Mouse (Mus musculus): Measurements from ENCODE around the gene Dcaf8.

The Dcaf8 gene

DNA sequence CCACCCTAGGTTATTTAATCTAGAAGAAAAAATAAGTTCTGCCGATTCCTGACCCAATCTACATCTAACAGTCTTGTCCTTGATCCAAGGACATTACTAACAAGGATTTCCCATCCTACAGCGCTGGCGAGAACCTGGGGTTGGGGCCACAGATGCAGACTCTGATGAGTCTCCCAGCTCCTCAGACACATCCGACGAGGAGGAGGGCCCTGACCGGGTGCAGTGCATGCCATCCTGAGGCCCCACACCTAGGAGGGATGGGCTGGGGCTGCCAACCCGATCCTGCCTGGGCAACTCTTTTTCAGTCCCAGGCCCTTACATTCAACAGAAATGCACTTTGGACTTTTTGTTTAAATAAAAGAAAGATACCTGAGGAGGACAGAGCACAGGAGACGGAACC is 46.6 kb downstream of the Dcaf8 start:
- no peak for DNase-seq (ENCODE audit: low read depth, low spot score)

DNA sequence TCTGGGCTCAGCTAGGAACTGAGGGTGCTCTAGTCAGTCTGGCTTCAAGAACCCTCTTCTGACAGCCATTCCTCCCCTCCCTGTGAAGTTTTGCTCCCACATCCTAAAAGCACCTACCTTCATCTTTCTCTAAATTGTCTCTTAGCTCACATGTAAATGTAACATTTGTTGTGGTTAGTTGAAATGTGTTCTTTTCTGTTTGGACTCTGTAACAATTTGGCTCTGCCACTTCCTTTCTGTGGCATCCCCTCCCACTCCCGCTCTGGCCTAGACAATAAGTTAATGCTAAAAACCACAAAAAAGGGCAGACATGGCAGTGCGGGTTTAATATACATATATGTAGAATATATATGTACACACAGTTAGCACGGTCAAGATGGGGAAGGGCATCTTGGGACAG is 49.3 kb downstream of the Dcaf8 start:
- DNase-seq (ENCODE audit: low read depth, low spot score) = no peak

DNA sequence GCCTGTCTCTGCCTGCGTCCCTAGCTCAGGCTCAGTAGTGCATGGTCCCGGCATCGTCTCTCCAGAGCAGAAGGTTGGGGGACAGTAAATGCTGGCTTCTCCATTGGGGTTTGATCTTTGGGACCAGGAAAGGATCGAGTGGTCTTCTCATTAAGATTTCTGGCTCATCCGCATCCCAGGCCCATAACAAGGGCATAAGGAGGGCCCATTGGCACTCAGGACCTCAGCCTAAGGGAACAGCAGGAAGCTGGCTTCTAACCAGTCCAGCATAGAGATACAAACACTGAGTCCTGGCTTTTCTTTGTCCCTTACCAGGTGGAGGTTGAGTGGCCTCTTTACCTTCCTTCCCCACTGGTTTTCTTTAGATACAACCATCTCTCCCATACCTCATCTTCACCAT is 50.0 kb downstream of the Dcaf8 start:
- DNase-seq (ENCODE audit: low read depth, low spot score) = no peak

DNA sequence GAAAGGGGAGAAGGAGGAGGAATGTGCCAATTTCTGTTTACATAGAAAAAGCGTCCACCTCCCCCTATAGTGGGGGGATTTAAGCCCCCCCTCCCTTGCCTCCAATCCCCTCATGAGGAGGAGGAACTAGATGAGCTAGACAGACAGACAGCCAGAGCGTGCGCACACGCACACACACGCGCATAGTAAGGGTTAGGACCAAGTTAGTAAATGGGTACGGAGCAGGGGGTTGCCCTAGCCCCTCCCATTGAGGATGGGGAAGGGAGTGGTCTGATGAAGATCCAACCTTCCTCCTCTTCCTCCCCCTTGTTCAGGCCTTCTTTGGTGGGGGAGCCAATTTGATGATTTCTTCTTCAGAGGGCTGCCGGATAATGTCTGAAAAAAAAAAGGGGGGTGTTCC is 50.4 kb downstream of the Dcaf8 start:
- DNase-seq (ENCODE audit: low read depth, low spot score) = no peak

DNA sequence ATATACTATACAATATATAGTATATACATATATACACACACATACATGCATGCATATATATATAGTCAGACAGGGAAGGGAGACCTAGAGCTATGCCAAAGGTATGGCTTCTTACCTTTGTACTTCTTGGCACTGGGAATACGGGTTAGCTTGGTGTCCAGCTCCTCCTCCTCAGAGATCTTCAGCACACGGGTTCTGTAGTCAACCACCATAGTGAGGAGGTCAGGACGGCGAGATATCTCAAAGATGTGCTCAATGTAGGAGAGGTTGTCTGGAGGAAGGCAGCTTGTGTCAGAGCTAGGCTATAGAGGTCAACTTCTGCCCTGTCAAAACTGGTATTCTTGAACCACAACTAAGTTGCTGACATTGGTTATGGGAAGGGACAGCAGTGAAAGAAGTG is 51.1 kb downstream of the Dcaf8 start:
- no peak for DNase-seq (ENCODE audit: low read depth, low spot score)

DNA sequence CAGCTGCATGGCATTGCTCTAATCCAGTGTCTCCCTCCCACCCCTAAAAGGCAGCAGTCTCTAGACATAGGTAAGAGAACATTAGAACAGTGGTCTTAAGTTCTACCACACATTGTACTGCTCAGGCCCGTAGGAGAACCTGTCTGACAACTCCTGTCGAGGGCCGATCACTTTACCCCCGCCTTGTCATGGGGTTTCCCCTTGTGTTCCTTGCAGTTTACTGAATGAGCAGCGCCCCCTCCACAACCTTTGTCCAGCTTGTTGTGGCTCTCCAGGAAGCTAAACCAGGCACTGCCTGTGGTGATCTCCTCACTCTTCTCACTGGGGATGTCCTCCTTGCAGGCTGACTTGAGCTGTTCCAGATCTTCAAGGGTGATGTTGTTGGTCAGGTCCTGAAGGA is 52.3 kb downstream of the Dcaf8 start:
- DNase-seq (ENCODE audit: low read depth, low spot score) = no peak

DNA sequence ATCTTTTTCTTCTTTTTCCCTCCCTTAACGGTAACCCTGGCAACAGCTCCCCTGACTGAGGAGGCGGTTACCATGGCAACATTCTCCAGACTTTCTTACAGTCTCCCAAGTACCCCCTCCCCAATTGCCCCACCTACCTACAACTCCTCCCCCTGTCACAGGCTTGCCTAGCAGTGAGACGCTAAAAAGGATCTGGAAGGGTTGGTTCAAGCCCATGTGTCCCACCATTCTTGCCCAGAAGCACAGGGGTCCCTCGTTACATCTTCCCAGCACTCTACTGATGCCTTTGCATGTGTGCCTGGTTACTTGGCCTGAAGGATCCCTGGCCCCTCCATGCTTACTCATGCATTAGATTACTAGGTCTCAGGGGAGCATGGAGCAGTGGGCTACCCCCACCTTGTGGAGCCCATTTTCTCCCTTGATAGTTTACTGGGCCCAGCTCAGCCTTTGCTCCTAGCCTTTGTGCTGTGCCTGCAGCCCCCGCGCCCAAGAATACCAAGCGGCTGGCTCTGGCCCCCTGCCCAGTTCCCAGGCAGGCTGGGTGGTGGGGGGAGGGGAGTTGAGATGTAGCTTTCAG is 53.1 kb downstream of the Dcaf8 start:
- no peak for DNase-seq (ENCODE audit: low read depth, low spot score)

DNA sequence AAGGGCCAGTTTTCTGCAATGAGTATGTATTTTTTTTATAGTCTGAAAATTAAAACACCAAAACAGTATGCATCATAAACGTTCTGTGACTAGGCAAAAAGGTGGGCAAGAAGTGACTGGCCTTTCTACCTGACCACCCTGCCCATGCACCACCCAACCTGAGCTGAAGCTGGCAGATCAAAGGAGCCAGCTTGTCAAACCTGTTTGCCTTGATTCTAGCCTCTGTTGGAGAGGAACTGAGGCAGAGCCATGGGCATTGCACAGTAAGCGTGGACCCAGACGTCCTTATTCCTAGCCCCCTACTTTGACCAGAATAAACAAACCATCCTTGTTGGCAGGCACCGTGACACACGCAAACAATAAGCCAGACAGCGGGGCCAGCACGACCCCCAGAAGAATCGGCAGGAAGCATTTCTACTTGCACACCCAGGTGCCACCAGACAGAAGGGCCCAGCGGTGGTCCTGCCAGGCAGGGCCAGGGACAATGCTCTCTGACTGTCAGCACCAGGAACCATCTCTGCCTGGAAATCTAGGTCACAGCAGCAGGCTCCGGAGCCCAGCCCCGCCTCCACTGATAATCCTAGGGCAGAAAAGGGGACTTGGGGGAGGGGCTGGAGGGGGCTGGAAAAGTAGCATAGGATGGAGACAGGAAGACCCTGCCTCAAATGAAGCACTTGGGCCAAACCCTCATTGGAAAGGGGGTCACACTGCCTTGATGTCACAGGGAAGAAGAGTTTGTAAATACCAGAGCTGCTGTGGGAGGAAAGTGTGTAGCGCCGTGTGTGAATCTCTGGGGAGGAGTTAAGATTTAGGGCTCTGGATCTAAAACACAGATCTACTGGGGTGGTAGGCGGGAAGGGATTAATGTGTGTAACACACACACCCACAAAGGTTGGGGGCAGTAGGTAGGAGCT is 54.3 kb downstream of the Dcaf8 start:
- peak; percentile 70 for DNase-seq (ENCODE audit: low read depth, low spot score)

DNA sequence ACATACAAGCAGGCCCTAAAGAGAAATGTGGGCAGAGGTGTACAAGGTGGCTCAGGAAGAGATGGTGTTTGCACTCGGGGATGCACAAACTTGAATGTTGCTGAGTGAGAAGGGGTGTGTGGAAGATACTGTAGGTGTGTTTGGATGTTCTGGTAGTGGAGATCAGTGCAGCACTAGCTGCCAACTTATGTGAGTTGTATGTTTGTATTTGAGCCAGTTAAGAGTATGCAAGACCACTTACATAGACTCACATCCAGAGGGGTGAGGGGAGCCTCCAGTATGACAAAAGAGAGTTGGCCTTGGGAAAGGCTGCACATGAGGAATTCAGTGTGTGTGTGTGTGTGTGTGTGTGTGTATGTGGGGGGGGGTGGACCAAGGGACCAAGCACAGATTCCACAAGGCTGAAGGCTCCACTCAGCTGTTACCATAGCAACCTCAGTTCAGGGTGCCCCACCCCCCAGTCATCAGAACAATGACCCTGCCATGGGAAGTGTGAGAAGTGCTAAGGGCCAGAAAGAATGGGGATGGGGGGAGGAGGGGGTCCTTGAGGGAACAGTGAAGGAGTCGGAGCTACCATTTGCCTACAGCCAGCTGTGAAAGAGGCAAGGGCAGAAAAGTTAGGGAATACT is 55.1 kb downstream of the Dcaf8 start:
- DNase-seq (ENCODE audit: low read depth, low spot score) = no peak

DNA sequence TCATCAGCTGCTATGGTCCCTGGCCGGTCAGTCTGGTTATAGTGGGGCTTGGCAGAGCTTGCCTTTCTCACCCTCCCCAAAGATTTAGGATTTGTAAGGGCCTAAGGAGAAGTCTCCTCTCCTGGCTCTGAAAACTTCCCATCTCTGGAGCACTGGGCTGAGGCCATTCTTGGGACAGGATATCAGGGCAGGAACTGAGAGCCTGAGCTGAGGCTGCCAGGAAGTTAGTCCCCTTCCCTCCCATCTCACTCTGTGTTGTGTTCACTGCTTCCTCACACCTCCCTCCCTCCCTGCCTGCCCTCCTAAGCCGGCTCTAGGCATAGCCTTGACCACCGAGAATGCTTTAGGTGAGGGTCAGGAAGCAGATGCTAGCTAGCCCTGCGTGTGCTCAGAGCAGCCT is 55.7 kb downstream of the Dcaf8 start:
- DNase-seq (ENCODE audit: low read depth, low spot score) = no peak

DNA sequence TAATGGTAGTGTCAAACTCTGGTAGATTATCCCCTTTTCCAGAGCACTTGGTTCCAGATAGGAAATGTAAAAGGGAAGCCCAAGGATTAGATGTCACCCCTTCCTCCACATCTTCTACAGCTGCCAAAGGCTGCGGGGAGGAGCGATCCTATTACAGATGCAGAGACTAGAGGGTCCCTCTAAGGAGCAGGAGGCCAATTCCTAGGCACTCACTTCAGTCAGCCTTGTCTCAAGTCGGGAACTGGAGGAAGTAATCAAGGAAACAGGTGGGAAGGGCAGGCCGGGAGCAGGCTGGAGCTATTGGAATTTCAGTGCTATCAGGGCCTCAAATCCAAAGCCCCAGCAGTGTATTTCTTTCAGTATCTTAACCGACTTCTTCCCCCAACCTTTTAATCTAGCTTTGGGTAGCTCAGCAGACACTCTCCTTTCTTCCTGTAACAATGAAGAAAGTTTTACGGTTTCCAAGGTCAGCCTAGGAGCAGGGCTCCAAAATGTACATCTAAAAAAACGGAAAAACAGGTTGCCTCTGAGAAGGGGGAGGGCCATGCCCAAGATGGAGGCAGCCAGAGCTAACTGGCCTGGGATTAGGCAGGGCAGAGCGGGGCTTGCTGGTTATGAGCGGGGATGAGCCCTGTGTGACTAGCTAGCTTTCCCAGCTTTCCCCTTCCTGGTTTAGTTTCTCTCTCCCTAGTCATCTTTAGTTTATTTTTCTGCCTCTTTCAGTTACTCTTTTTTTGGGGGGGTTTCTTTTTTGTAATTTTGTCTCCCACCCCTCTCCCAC is 56.3 kb downstream of the Dcaf8 start:
- no peak for DNase-seq (ENCODE audit: low read depth, low spot score)

DNA sequence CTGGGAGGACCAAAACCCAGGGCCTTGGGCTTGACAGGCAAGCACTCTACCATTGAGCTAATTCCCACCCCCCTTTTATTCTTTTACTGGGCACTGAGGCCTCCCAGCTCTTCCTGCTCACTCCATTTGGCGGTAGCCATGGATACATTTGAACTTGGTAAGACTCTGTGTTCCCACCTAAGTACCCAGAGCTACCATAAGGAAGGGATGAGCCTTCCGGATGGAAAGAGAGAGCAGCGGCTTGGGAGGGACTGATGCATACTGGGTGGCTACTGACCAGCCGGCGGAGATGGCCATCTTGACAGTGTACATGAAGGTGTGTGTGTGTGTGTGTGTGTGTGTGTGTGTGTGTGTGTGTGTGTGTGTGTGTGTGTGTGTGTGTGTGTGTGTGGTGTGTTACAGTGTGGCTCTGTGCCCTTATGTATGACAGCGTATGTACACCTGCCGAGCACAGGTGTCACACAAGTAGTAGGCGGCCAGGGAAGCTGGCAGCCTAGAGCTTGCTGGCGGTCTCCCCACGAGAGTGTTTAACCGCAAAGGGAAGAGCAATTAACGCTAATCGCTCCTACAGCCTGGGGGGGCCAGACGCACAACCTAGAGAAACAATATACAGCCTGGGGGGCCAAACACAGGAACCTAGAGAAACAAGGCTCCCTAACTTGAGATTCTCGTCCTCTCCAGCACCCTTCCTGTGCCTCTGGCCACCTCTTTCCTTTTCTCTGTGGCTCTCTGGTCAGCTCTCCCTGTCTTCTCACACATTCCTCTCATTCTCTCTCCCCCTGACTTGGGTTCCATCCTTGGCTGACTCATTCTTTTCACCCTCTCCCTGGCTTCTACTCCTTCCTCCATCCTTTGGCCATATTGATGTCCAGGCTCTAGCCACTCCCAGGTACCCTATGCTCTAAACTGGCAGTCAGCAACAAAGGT is 57.2 kb downstream of the Dcaf8 start:
- no peak for DNase-seq (ENCODE audit: low read depth, low spot score)

DNA sequence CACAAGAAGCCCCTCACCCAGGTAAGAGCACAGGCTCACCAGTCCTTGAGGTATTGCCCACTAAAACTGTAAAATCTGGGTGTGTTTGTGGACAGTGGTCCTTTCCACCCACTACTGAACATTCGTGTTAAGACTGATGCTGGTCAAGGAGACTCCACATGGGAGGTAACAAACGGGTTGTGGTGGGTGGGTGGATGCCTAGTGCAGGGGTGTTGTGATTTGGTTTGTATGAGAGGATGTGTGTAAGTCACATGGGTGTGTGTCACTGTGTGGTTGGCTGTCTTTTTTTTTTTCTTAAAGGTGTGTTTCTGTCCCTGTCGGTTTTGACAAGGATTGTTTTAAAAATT is 57.8 kb downstream of the Dcaf8 start:
- no peak for DNase-seq (ENCODE audit: low read depth, low spot score)

DNA sequence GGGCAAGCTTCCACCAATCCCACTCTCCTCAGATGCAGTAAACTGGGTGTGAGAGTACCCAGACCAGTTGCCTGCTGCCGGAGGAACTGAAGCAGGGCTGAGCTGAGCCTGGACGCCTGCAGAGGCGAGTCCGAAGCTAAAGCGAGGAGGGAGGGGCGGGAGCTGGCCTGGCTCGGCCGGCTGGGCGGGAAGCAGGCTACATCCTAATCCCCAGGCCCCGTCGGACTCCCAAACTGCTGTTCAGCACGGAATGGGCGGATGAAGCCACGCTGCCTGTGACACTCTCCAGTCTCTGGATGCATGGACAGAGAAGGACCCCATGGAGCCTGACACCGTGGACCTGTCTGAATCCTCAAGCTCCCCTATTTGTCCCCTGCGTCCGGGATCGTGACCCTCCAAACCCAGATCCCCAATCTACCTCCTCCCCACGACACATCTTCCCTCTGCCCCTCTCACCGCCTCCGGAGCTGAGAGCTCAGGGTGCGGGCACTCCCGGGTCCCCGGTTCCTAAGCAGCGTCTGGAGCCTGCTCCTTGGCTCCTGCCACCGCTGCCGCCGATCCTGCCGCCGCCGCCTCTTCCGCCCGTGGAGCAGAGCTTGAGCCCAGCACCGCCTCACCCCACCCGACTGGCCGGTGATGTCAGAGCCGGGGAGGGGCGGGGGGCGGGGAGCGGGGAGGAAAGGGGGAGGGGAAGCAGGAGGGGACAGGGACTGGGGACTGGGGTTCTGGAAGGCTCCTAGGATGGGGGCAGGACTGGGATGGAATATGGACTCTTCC is 58.4 kb downstream of the Dcaf8 start, which contains the start of gene Pea15a:
TSS of gene Pea15a (minus strand) at position 664 of the 777 bp plus-strand sequence.
- DNase-seq (ENCODE audit: low read depth, low spot score) = peak; percentile 63

DNA sequence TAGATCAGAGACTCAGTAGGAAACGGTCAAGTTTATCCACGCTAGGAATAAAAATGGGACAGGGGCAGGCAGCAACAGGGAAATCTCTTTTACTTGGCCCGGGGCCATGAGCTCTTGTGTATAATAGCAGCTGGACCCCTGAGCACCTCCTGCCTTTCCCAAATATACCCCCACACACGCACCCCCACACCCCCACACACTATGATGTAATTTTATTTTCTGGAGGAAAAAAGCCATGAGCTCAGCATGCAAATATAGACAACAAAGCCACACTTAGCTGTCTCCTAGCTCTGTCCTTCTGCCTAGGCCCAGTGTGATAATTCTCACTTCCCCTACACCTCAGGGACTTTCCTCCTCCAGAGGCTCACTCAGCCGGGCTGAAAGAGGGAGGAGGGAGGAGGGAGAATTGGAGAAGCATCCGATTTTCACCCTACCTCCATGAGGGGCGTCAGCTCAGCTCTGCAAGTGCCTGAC is 59.3 kb downstream of the Dcaf8 start:
- DNase-seq (ENCODE audit: low read depth, low spot score) = no peak

DNA sequence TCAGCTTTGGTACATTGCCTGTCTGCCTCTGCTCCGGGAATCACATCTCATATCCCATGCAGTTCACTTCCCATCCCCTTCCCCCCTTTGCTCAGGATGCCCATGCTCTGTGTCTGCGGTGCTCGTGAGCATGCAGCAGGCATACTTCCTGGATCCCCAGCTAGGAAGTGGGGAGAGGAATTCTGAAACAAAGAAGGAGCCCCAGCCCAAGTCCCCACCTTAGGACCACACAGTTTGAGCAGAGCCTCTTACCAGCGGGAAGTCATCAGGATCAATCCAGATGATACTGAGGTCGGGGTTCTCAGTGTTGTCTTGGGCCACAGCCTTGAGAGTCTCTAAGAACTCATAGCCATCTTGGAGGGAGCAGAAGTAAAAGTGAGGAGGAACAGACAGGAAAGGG is 64.9 kb downstream of the Dcaf8 start:
- no peak for DNase-seq (ENCODE audit: low read depth, low spot score)

DNA sequence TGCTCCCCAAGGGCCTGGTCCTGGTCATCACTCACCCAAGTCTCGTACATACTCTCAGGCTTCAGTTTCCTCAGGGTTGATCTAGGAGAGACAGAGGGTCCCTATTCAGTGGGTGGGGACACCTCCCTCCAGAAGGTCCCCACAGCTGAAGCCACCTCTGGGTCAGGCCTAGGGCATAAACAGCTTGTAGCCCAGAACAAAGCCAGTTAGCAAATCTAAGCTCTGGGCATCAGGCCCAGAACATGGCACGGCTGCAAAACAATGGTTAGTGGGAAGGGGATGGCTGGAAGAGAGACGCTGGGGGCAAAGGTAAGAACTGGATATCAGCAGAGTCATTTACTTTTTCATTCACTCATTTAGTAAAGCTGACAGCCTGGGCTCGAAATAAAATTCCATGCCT is 65.9 kb downstream of the Dcaf8 start:
- no peak for DNase-seq (ENCODE audit: low read depth, low spot score)

DNA sequence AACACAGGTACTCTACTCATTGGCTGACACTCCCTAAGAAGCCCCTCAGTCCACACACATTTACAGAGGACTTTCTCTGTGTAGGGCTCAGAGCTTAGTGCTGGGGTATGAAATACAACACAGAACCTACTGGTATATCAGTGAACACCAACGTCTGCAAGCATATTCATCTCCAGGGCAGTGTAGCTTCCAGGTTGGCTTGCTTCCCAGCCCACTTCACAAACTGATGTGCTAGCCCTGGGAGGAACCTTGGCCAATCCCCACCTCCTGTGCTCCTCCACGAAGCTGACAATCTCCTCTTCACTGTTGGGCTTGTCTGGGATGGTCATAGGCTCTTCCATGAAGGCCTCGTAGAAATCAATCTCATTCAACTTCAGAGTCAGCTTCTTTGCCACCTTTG is 66.9 kb downstream of the Dcaf8 start:
- no peak for DNase-seq (ENCODE audit: low read depth, low spot score)

DNA sequence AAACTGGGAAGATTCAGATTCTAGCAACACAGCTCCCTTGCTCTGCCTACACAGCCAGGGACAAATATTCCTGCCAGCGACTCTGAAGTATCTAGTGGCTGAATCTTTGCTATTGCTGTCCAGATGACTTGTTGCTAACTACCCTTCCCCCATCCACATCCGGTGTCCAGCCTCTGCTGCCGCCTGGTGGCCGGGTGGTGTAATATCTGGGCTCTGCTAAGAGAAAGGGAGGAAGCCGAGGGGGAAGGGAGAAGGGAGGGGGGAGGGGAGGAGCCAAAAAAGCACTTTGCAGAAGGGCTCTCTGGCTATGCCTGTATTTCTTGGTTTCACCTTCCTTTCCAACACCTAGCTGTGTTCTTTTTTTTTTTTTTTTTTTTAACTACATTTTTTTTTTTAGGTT is 69.3 kb downstream of the Dcaf8 start:
- DNase-seq (ENCODE audit: low read depth, low spot score) = peak; percentile 91

Data from retina, postnatal 7 days (tissue).